Mouse (Mus musculus): ENCODE measurements around the gene Sh2d4b. TPM values are rescaled to one million over a fixed set of nuclear protein-coding genes. Genes with fewer than 3 reads are reported as not detected.
A peak's percentile ranks its signal among the peaks of the same experiment; 100 is the strongest.

Sh2d4b gene
- total and polyA plus RNA-seq, 3 experiments: 0.12 to 0.26 TPM; not detected in 1

GRCm38 (mm10) chr14:40928897-40929296, 35.8 kb upstream of the Sh2d4b start (continued):
- TF ChIP-seq NELFE (IDR thresholded peaks at IDR 0.05; ENCODE audit: low read depth, low read length) (no peak), BHLHE40 (IDR thresholded peaks at IDR 0.05; ENCODE audit: borderline replicate concordance, low read depth, low read length) (no peak)

GRCm38 (mm10) chr14:40927041-40927440, 34.0 kb upstream of the Sh2d4b start:
- Histone ChIP-seq H3K9ac (ENCODE audit: control insufficient read depth, low read depth, low read length, poor library complexity, severe bottlenecking) (no peak overlapping the region), H3K27me3 (ENCODE audit: control insufficient read depth in 1 of 2, insufficient read depth in 2 of 2, low read length in 2 of 2) (no peaks in the 10 kb centered on the region), H3K4me1 (ENCODE audit: control insufficient read depth in 1 of 2, insufficient read depth in 2 of 2, low read length in 2 of 2) (peaks cover 7 to 24% of the 10 kb centered on the region in 2 experiments), H3K79me2 (ENCODE audit: control insufficient read depth, insufficient read depth, low read length, poor library complexity) (no peaks in the 10 kb centered on the region), H3K27ac (ENCODE audit: control insufficient read depth, low read depth, low read length) (no peak overlapping the region), H3K4me3 (ENCODE audit: control insufficient read depth in 1 of 2, insufficient read depth in 1 of 2, low read depth in 2 of 2, low read length in 2 of 2) (no peak overlapping the region), H3K36me3 (ENCODE audit: control insufficient read depth in 1 of 2, insufficient read depth in 2 of 2, low read length in 2 of 2) (peaks cover 0 to 17% of the 10 kb centered on the region in 2 experiments; a peak in 2 of 4 replicates), H3K9me3 (replicated peaks; ENCODE audit: insufficient read depth, low read length) (no peaks in the 10 kb centered on the region)
- TF ChIP-seq SIN3A (IDR thresholded peaks at IDR 0.05; ENCODE audit: low read length) (no peak), RCOR1 (IDR thresholded peaks at IDR 0.05; ENCODE audit: low read depth, low read length) (peak; percentile 71), MAFK (IDR thresholded peaks at IDR 0.05; ENCODE audit: borderline replicate concordance, low read depth, low read length) (no peak), KAT2A (conservative IDR thresholded peaks at IDR 0.05; ENCODE audit: low read depth, low read length) (no peak), ELF1 (IDR thresholded peaks at IDR 0.05; ENCODE audit: low read depth, low read length) (no peak), UBTF (IDR thresholded peaks at IDR 0.05; ENCODE audit: borderline replicate concordance, insufficient read depth, low read depth, low read length) (no peak), E2F4 (IDR thresholded peaks at IDR 0.05; ENCODE audit: borderline replicate concordance, low read depth, low read length) (no peak), USF1 (IDR thresholded peaks at IDR 0.05; ENCODE audit: low read depth, low read length) (no peak), NELFE (IDR thresholded peaks at IDR 0.05; ENCODE audit: low read depth, low read length) (no peak), TAL1 (IDR thresholded peaks at IDR 0.05; ENCODE audit: low read length) (no peak), EP300 (IDR thresholded peaks at IDR 0.05; ENCODE audit: low read depth in 1 of 2, low read length in 2 of 2) (0 out of 4 replicates have a peak, but pooled peaks of 1 of the 2 experiments have one; percentile 17), MYB (IDR thresholded peaks at IDR 0.05; ENCODE audit: low read depth, low read length) (no peak), HCFC1 (IDR thresholded peaks at IDR 0.05; ENCODE audit: low read depth, low read length) (no peak), CHD2 (IDR thresholded peaks at IDR 0.05; ENCODE audit: low read length) (no peak), ZNF384 (IDR thresholded peaks at IDR 0.05; ENCODE audit: low read depth, low read length) (no peak), CHD1 (IDR thresholded peaks at IDR 0.05; ENCODE audit: low read depth, low read length) (no peak), GABPA (IDR thresholded peaks at IDR 0.05; ENCODE audit: low read depth, low read length) (no peak), RAD21 (IDR thresholded peaks at IDR 0.05; ENCODE audit: low read depth, low read length) (no peak), ZKSCAN1 (IDR thresholded peaks at IDR 0.05; ENCODE audit: low read depth, low read length) (no peak), USF2 (IDR thresholded peaks at IDR 0.05; ENCODE audit: borderline replicate concordance in 1 of 2, insufficient read depth in 1 of 2, low read depth in 1 of 2, low read length in 2 of 2) (no peak), ETS1 (IDR thresholded peaks at IDR 0.05; ENCODE audit: low read depth, low read length) (0 out of 2 replicates have a peak, but pooled peaks have one; percentile 15), MEF2A (IDR thresholded peaks at IDR 0.05; ENCODE audit: extremely low read depth, insufficient replicate concordance, low read depth, low read length, poor library complexity, severe bottlenecking) (no peak), SMC3 (IDR thresholded peaks at IDR 0.05; ENCODE audit: low read depth, low read length) (no peak), MXI1 (IDR thresholded peaks at IDR 0.05; ENCODE audit: low read depth, low read length) (no peak), MAZ (IDR thresholded peaks at IDR 0.05; ENCODE audit: low read depth, low read length) (no peak), GATA1 (IDR thresholded peaks at IDR 0.05; ENCODE audit: low read depth, low read length) (peak; percentile 62), BHLHE40 (IDR thresholded peaks at IDR 0.05; ENCODE audit: borderline replicate concordance, low read depth, low read length) (no peak; the same call in 1 of the 2 replicates), ZC3H11A (IDR thresholded peaks at IDR 0.05; ENCODE audit: low read depth, low read length) (no peak), POLR2AphosphoS5 (IDR thresholded peaks at IDR 0.05; ENCODE audit: borderline replicate concordance, low read depth, low read length) (no peak)
- DNase-seq (ENCODE audit: low read depth, low spot score): peak; percentile 41
